Mouse (Mus musculus) natural killer cell, adult 2 months (primary cell): ENCODE results near the gene Lmntd1.

Experiments used
- DNase-seq, 2 experiments: peaks; one replicate each; pipeline ENCODE4 v3.0.0; 2022; ENCODE audit warnings: low spot score in 2 of 2

Gene Lmntd1

GRCm38 (mm10) chr6:145604648-145605047 is 9.5 kb downstream of the Lmntd1 start:
- no peak for DNase-seq

DNA sequence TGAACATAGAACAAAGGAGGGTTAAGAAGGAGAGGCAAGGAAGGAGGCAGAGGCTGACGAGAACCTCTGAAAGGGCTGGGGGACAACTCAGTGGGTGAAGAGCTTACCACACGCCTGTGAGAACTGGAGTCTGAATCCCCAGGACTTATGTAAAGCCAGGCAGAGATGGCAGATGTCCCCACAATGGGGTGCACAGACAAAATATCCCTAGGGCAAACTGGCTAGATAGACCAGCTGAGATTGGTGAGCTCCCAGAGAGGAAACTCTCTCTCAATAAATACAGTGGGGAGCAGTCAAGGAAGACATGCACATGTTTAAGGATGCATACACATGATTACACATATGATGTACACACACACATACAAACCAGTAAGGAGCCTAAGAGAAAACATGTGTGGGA is 10.0 kb downstream of the Lmntd1 start:
- DNase-seq: no peak

DNA sequence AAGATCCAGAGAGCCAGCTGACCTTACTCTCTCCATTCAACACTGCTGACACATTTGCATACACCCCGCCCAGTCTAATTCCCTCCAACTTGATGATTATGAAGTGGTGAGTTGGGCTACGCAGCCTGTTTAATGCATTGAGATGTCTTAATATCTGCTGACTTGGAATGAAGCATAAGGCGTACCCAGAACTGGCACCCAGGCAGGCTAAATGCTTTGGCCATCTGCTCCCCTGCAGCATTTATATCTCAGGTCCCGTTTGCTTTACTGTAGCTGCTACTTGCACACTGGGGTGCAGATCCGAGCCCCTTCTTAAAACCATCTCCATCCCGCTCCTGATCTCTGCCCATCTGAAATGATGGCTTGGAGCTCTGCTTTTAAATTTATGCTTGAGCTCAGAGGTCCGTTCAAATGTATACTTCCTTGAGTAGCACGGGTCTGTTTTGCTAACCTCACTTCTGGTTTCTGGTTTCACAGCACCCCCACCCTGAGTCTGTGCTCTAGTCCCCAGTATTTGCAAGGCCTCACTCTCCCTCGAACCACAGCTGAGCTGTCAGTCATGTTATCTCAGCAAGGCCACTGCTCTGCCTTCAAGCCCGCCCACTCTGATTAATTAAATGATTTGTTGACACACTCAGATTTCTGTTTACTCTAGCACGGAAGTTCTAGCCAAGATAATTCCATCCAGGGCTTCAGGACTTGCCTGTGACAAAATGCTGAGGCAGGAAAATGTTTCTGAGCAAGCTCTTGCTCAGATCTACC is 15.1 kb downstream of the Lmntd1 start:
- peak in 1 of 2 experiments; percentile 8 for DNase-seq

DNA sequence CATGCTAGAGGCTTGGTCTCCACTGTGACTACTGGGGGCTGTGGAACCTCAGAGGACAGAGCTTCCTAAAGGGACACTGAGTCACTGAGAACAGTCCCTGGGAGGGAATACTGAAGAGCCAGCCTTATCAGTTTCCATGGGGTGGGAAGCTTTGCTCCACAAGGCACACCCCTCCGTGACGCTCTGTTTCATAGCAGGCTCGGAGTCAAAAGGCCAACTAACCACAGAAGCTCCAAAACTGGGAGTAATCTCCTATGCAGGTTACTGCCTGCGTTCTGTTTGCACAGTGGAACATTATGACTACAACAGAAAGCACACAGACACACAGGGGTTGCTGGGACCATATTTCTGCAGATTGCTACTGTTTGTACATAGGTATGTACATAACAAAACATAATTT is 18.2 kb downstream of the Lmntd1 start:
- DNase-seq: no peak

GRCm38 (mm10) chr6:145593991-145594390 is 20.1 kb downstream of the Lmntd1 start:
- DNase-seq: no peak

GRCm38 (mm10) chr6:145592531-145592998 is 21.6 kb downstream of the Lmntd1 start:
- DNase-seq: no peak

DNA sequence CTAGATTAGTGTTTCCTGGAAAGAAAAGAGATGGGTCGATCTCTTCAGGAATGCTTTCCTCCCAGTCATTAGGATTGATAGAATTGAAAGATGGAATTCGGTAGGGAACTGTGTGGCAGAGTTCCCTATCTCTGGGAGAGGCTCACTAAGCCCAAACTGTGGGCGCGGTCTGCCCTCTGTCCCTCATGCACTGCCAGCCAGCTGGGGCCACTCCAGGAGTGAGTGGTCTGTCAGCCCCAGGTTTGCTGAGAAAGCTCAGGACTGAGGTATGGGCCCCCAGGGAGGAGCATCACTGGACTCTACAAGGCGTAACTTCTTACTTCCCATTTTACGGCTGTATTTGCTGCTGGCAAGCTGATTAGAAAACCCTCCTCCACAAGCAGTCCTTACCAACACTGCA is 22.1 kb downstream of the Lmntd1 start:
- DNase-seq: no peak

DNA sequence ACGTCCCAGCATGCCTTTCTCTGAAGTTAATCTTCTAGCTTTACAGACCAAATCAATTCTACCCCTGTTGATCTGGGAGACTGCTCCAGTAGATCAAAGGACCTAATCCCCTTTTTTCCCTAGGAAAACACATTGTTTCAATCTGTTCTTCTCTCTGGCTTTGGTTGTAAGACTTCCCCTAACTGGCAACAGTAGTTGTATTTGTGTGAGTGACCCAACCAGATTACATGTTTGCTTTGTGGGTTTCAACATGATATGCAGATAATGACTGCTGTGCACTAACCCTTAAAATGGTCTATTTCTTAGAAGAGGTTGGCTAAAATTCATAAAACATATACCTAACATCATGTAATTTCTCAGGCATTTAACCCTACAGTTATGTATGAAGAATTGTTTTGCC is 22.5 kb downstream of the Lmntd1 start:
- no peak for DNase-seq

- no peak for DNase-seq
Observed at GRCm38 (mm10) chr6:145590501-145591293, 23.4 kb downstream of the Lmntd1 start.

DNA sequence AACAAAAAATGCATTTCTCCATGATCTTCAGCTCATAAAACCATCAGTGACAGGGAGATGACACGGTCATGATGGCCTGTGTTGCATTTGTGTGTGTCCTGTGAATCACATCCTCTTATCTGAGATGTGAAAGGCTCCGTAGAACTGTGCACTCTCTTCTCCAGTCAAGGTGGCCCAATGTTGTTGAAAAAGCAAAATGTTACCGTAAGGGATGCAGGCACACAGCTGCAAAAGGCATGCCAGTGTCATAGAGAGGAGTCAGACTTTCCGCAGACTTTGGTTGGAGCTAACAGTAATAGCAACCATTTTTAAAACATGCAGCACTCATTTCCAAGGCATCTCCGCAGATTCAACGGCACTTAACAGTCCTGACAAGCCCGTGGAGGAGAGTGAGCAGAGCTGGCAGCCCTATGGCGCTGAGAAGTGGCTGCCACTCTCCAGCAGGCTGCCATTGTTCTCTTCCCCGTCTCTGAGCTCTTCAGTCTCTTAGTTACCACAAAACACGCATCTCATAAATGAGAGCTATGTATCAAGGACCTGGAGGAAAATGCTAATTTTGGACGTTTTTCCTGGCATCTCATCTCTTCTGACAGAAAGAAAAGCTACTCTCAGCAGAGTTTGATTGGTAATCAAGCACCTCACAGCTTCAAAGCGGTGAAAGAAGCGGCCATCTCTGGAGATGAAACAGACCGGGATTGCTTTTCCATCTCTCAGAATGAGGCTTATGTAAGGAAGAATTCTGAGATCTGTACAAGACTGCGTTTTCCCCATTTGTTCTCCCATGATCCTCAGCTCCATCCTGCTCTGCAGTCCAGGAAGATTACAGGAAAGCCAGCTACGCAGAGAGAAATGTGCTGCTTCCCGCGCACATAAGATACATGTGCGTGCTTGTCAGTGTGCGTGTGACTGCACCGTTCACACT is 28.8 kb downstream of the Lmntd1 start:
- DNase-seq: no peak

DNA sequence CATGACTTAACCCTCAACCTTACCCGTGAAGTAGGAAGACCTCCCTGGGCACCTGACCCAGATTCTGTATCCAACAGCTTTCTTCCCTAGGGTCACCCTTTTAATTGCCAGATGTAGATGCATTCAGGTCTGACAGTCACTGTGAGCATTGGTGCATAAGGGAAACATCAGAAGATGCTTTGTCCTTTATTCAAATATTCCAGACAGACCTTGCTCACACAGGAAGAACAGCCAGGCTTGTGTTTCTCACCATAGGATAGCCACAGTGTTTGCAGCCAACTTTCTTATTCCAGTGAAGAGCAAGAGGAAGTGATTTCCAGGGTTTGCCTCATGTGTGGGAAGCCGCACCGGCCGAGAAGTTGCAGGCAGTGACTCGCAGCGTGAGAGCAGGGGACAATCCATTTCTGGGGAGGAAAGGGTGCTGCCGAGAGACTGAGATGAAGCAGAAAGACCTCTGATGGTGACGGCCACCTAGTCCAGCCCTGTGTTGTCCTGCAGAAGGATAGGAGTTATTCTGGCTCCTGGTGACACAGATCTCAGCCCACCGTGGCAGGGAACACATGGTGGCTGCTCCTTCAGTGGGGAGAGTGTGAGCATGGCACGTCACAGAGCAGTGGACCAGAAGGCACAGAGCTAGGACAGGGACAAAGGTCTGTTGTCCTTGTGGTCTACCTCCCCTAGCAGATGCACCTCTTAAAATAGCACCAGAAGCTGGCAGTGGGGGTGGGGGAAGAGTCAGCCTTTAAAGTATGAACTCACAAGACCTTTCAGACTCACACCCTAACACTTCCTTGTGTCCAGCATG is 32.6 kb downstream of the Lmntd1 start:
- no peak for DNase-seq

GRCm38 (mm10) chr6:145579761-145580160 is 34.4 kb downstream of the Lmntd1 start:
- DNase-seq: no peak

DNA sequence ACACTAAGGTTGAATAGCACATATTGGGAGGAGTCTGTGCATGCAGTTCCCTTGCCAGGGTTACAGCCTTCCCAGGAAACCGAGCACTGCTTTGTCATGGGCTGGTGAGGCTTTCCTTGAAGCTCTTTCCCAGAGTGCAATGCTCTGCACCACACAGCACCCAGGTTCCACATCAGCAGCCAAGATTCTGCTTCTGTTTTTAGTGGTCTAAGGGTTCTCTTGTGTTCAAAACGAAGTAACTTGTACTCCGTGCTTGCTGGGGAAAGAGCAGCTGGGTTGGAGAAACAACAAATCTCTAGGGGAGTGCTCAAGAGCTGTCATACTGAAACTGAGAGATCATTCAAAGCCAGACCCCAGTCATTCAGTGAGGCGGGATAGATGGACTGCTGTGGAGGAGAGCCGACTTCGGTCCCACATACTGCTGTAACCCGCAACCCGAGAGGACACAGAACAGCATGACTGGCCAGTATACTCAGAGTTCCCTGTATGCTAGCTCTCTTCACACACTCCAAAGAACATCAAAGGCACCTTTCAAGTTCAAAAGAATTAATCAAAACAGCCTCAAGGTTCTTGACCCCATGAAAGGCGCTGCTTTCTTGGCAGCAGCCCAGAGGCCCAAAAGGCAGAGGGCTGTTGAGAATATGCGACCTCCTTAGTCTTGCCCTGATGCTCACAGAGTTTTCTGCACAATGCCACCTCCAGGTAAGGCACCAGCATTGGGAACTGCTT is 35.5 kb downstream of the Lmntd1 start:
- no peak for DNase-seq

DNA sequence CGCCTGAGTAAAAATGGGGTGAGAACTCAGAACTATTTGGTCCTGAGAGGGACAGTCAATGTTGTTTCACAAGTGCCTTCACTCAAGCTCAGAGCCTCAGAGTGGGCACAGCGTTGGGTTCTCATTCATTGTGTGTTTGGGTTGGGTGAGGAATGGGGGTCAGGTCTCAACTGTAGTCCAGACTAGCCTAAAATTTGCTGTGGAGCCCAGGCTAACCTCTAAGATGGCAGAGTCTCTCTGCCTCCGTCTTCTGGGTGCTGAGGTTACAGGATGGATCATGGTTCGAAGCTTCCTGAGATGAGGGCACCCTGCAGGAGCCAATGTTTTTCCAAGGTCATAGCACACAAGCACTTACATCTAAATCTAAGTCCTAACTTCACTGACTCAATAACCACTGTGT is 37.4 kb downstream of the Lmntd1 start:
- no peak for DNase-seq

- no peak for DNase-seq
Observed at GRCm38 (mm10) chr6:145573250-145574013, 40.7 kb downstream of the Lmntd1 start.

DNA sequence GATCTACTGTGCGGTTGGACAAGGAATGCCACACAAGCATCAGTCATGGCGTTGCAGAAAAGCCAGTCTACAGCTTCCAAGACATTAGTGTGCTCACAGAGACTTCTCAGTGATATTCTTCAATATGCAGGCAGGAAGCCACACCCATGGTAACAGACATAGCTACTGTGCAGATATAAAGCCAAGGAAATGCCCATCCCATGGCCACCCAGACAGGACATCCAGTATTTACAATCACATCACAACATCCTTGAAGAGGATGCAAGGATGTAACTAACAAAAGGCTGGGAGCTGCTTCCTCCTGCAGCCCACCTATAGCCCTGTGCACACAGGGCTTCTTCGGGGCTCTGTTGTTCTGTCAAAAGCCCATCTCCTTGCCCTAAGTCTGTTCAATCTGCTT is 45.4 kb downstream of the Lmntd1 start:
- no peak for DNase-seq

DNA sequence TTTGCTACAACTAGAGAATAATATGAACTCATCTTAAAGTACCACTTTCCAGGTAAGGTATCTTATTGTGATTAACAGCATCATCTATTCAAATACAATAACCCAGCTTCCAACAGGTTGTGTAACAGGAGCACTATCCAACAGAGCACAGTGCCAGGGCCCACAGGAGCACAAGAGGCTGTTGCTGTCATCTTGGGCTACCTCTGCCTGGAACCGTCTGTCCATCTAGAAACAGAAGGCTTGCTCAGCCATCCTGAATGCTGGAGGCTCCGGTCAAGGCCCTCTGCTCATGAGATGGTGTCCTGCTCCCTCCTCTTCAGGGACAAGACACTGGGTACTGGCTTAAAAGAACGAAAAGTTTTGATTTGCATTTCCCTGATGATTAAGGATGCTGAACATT is 46.3 kb downstream of the Lmntd1 start:
- no peak for DNase-seq

GRCm38 (mm10) chr6:145567296-145567695 is 46.8 kb downstream of the Lmntd1 start:
- DNase-seq: no peak

- no peak for DNase-seq
Observed at GRCm38 (mm10) chr6:145565663-145566062, 48.5 kb downstream of the Lmntd1 start.

DNA sequence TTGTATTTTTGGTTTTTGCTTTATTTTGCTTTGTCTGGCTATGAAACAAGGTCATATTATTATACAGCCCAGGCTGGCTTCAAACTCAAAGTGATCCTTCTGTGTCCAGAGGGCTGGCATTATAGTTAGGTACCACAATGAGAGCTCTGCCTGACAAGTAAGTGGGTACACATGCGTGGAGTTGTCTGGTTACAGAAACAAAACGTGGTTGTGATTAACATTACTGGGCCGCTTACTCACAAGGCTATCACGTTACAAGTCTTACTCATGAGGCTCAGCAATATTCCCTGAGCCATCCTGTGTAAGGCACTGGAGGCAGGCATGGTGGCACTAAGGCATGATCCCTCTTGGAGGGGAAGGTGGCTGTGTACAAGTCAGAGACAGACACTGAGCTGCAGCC is 49.4 kb downstream of the Lmntd1 start:
- DNase-seq: no peak
